Mouse (Mus musculus) C2C12 (cell line): Measurements from ENCODE around the gene Cdh22. TPM values are rescaled to one million over a fixed set of nuclear protein-coding genes. Genes with fewer than 3 reads are reported as not detected.

Experiments used
- H3K27me3 ChIP-seq: one replicate; pipeline ENCODE4 v1.6.1; 2011; ENCODE audit not compliant: control insufficient read depth, insufficient read depth, insufficient read length
- H3K36me3 ChIP-seq: one replicate; pipeline ENCODE4 v1.6.1; 2011; ENCODE audit not compliant: control insufficient read depth, insufficient read depth
- H3K4me3 ChIP-seq: one replicate; pipeline ENCODE4 v1.5.1; 2011; ENCODE audit warnings: mild to moderate bottlenecking, control low read depth; ENCODE audit not compliant: poor library complexity, insufficient read depth, severe bottlenecking
- H3K79me2 ChIP-seq: one replicate; pipeline ENCODE4 v1.6.1; 2011; ENCODE audit not compliant: control insufficient read depth, insufficient read depth
- H3K79me3 ChIP-seq: one replicate; pipeline ENCODE4 v1.6.1; 2011; ENCODE audit warnings: low read depth, control low read depth
- H3ac ChIP-seq: one replicate; pipeline ENCODE3; 2011; ENCODE audit warnings: low read depth; ENCODE audit not compliant: control insufficient read depth, insufficient read length
- CEBPB ChIP-seq: IDR thresholded peaks from one replicate; pipeline ENCODE4 v1.6.1; 2011; ENCODE audit warnings: low read depth, mild to moderate bottlenecking, control low read depth, moderate library complexity
- CTCF ChIP-seq: IDR thresholded peaks from one replicate; pipeline ENCODE4 v1.5.1; 2011; ENCODE audit not compliant: control insufficient read depth, insufficient read depth, insufficient read length
- FOSL1 ChIP-seq: IDR thresholded peaks from one replicate; pipeline ENCODE4 v1.8.0; 2011; ENCODE audit warnings: mild to moderate bottlenecking, low read length; ENCODE audit not compliant: poor library complexity, insufficient read depth, severe bottlenecking
- MAX ChIP-seq: IDR thresholded peaks from one replicate; pipeline ENCODE4 v1.6.1; 2011; ENCODE audit warnings: mild to moderate bottlenecking, control low read depth
- MYOD1 ChIP-seq: IDR thresholded peaks from one replicate; pipeline ENCODE4 v1.6.1; 2011; ENCODE audit warnings: low read depth; ENCODE audit not compliant: control insufficient read depth, insufficient read length
- MYOG ChIP-seq: IDR thresholded peaks from one replicate; pipeline ENCODE4 v1.6.1; 2011; ENCODE audit not compliant: control insufficient read depth, insufficient read length; ENCODE audit errors: extremely low read depth
- USF1 ChIP-seq: IDR thresholded peaks from one replicate; pipeline ENCODE4 v1.6.1; 2011; ENCODE audit warnings: low read depth, mild to moderate bottlenecking, control low read depth, moderate library complexity
- polyA plus RNA-seq: library from polyadenylated mRNA; unstranded; fragments of >200 nt; fragmentation: generic; extraction: Trizol; gene quantifications from one replicate; pipeline ENCODE4 v1.2.1, GENCODE M21; 2012; ENCODE audit warnings: missing spikeins

The Cdh22 gene
- polyA plus RNA-seq, 1 experiment, result 0.02 TPM

DNA sequence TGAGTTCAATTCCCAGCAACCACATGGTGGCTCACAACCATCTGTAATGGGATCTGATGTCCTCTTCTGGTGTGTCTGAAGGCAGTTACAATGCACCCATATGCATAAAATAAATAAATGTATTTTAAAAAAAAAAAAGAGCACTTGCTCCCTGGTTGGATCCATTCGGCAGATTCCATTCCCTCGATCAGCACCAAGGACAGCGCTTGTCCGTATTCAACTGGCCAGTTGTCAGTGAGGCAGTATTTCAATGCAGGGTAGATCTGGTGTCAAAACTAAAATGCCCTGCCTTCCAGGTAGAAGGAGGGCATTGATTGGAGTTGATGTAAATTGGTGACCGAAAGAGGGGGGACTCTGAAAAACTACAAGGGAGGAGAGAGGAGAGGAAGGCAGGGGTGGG, 74.2 kb downstream of the Cdh22 start:
- Histone ChIP-seq H3K27me3 (peaks cover 35% of the 10 kb centered on the region), H3K4me3 (no peak overlapping the region), H3K79me3 (no peaks in the 10 kb centered on the region), H3K36me3 (no peaks in the 10 kb centered on the region), H3K79me2 (no peaks in the 10 kb centered on the region), H3ac (no peak overlapping the region)
- TF ChIP-seq MAX (peak; percentile 25), CEBPB (no peak)

DNA sequence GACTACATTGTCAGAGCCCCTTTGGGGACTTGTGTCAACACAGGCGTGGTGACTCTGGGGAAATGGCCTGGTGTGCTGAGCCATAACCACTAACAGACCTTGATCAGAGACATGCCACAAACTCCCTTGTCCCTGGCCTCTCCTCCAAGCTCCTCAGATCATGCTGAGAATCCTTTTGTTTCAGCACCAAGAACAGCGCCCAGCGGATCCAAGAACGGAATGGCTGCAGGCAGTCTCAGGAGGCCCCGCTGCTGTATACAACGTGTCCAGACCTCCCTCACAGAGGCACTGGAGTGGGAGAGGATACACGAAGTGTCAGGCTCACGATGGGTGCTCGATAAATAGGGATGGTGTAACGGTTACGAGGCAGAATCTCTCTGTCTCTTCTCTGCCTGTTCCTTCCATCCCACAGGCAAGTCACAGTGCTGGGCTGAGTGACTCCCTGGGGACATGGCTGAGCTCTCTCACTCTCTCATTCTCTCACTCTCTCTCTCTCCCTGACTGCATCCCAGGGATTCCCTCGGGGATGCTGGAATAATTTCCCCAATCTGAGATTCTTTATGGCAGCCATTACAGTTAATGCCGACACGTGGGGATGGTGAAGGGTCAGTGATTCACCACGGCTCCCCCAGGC, 75.5 kb downstream of the Cdh22 start:
- TF ChIP-seq USF1, result no peak
- TF ChIP-seq CEBPB, result no peak
- TF ChIP-seq FOSL1, result no peak
- no peak for TF ChIP-seq MYOG
- no peak for TF ChIP-seq MYOD1
- no peak for TF ChIP-seq CTCF
- no peak for TF ChIP-seq MAX
- Histone ChIP-seq H3K79me3 (no peaks in the 10 kb centered on the region), H3K36me3 (no peaks in the 10 kb centered on the region), H3ac (no peak overlapping the region), H3K79me2 (no peaks in the 10 kb centered on the region), H3K27me3 (peaks cover 33% of the 10 kb centered on the region), H3K4me3 (no peak overlapping the region)

DNA sequence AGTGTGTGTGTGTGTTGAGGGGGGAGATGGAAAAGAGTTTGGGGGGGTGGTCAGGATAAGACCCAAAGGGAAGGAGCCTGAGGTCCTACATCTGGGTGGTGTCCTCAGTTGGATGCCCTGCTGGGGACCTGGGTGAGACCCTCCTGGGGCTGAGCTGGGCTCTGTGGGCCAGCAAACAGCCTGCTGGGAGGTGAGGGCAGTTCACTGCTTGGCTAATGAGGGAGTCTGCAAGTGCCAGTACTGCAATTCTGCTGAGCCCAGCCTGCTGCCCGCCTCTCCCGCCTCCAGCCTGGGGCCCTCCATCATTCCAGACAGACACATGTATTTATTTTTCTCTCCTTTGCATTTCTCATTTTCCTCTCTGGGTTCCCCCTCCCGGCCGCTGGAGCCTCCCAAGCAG, 76.3 kb downstream of the Cdh22 start:
- Histone ChIP-seq H3ac (no peak overlapping the region), H3K4me3 (no peak overlapping the region), H3K79me2 (no peaks in the 10 kb centered on the region), H3K79me3 (no peaks in the 10 kb centered on the region), H3K27me3 (peaks cover 31% of the 10 kb centered on the region), H3K36me3 (no peaks in the 10 kb centered on the region)
- TF ChIP-seq MYOD1 (no peak), MAX (no peak), MYOG (no peak), CTCF (no peak), USF1 (no peak), FOSL1 (no peak), CEBPB (no peak)

GRCm38 (mm10) chr2:165157900-165158299, 76.8 kb downstream of the Cdh22 start:
- peaks cover 31% of the 10 kb centered on the region for H3K27me3 ChIP-seq
- H3K79me3 ChIP-seq, result no peaks in the 10 kb centered on the region
- no peak for TF ChIP-seq CTCF
- no peak for TF ChIP-seq CEBPB
- TF ChIP-seq FOSL1, result no peak
- TF ChIP-seq MYOG, result no peak
- TF ChIP-seq USF1, result no peak
- no peak for TF ChIP-seq MAX
- no peak for TF ChIP-seq MYOD1
- no peaks in the 10 kb centered on the region for H3K79me2 ChIP-seq
- no peak overlapping the region for H3K4me3 ChIP-seq
- H3ac ChIP-seq, result no peak overlapping the region
- H3K36me3 ChIP-seq, result no peaks in the 10 kb centered on the region

DNA sequence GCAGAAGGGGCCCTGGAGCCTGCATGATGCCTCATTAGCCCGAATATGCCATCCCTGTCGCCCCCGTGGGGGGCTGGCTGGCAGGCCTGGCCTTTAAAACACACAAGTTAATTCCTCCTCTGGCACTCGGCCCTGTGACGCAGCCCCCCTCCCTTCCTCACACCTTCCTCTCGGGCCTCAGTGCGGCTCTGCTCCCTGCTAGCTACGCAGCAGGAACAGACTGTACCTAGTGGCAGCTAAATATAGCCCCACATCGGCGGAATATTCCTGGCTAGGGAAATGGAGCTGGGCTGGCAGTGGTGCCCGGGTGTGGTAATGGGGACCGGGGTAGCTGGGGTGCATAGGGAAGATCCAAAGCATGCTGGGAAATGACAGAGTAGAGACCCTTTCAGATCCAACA, 81.6 kb downstream of the Cdh22 start:
- Histone ChIP-seq H3K4me3 (no peak overlapping the region), H3K27me3 (peaks cover 56% of the 10 kb centered on the region), H3ac (no peak overlapping the region), H3K79me2 (no peaks in the 10 kb centered on the region), H3K36me3 (no peaks in the 10 kb centered on the region), H3K79me3 (no peaks in the 10 kb centered on the region)
- TF ChIP-seq CEBPB, result no peak

DNA sequence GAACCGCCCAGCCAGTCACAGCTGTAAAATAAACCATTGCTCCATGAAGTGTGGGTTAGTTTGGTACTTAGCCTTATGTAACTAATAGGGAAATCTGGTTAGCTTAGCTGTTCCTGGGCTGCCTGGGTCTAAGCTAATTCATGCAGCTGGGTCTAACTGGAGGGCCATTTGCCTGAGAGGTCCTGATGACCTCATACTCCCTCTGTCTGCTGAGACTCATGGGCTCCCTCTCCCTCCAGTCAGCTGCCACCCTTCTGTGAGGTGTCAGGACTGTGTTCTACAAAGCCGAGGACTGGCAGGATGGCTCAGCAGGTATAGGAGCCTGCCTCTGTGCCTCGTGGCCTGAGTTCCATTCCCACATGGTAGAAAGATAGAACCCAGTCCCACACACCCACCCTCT, 84.9 kb downstream of the Cdh22 start:
- Histone ChIP-seq H3K4me3 (no peak overlapping the region), H3K27me3 (peaks cover 58% of the 10 kb centered on the region), H3ac (no peak overlapping the region), H3K36me3 (no peaks in the 10 kb centered on the region), H3K79me2 (no peaks in the 10 kb centered on the region), H3K79me3 (no peaks in the 10 kb centered on the region)
- no peak for TF ChIP-seq CEBPB
- no peak for TF ChIP-seq USF1
- TF ChIP-seq CTCF, result no peak
- no peak for TF ChIP-seq MYOG
- TF ChIP-seq MAX, result no peak
- TF ChIP-seq FOSL1, result no peak
- no peak for TF ChIP-seq MYOD1
